Mouse (Mus musculus) ES-Bruce4 (cell line): ENCODE measurements around the gene Paxx. TPM values are rescaled to one million over a fixed set of nuclear protein-coding genes. Genes with fewer than 3 reads are reported as not detected.

Experiments used
- H3K27ac ChIP-seq: 2 replicates; pipeline ENCODE4 v1.5.1; 2012; ENCODE audit warnings: low read length, inconsistent platforms; ENCODE audit not compliant: insufficient read depth
- H3K27me3 ChIP-seq: 2 replicates; pipeline ENCODE4 v1.6.1; 2012; ENCODE audit warnings: mild to moderate bottlenecking, low read length, inconsistent platforms; ENCODE audit not compliant: control insufficient read depth, poor library complexity, insufficient read depth, severe bottlenecking
- H3K36me3 ChIP-seq: 2 replicates; pipeline ENCODE4 v1.6.1; 2012; ENCODE audit warnings: inconsistent platforms, mild to moderate bottlenecking, low read length, moderate library complexity; ENCODE audit not compliant: control insufficient read depth, poor library complexity, insufficient read depth, severe bottlenecking
- H3K4me1 ChIP-seq: one replicate; pipeline ENCODE4 v1.8.1; 2011; ENCODE audit warnings: low read length; ENCODE audit not compliant: control insufficient read depth, insufficient read depth
- H3K4me3 ChIP-seq: 2 replicates; pipeline ENCODE4 v1.5.1; 2011; ENCODE audit warnings: low read depth, mild to moderate bottlenecking, low read length
- H3K9ac ChIP-seq: 2 replicates; pipeline ENCODE4 v1.6.1; 2012; ENCODE audit warnings: low read depth, mild to moderate bottlenecking, inconsistent platforms; ENCODE audit not compliant: poor library complexity, severe bottlenecking
- H3K9me3 ChIP-seq: replicated peaks from 2 replicates; pipeline ENCODE4 v1.6.1; 2012; ENCODE audit warnings: mild to moderate bottlenecking, low read length, inconsistent platforms; ENCODE audit not compliant: control insufficient read depth, poor library complexity, insufficient read depth, severe bottlenecking
- CTCF ChIP-seq: IDR thresholded peaks from one replicate; pipeline ENCODE4 v1.8.1; 2011; ENCODE audit warnings: low read depth, low read length
- EP300 ChIP-seq: IDR thresholded peaks from 2 replicates; pipeline ENCODE4 v1.6.1; 2011; ENCODE audit warnings: low read depth, low read length; ENCODE audit not compliant: insufficient read depth
- POLR2A ChIP-seq: IDR thresholded peaks from one replicate; pipeline ENCODE4 v1.8.1; 2011; ENCODE audit warnings: low read length; ENCODE audit not compliant: insufficient read depth
- polyA plus RNA-seq: library from polyadenylated mRNA; stranded (reverse); fragments of >200 nt; gene quantifications from 2 replicates; pipeline ENCODE4 v1.2.4, GENCODE M21; 2011; ENCODE audit warnings: low read depth; ENCODE audit not compliant: missing spikeins, insufficient read depth, insufficient read length

Paxx gene
- polyA plus RNA-seq, 1 experiment = 3.7 TPM

DNA sequence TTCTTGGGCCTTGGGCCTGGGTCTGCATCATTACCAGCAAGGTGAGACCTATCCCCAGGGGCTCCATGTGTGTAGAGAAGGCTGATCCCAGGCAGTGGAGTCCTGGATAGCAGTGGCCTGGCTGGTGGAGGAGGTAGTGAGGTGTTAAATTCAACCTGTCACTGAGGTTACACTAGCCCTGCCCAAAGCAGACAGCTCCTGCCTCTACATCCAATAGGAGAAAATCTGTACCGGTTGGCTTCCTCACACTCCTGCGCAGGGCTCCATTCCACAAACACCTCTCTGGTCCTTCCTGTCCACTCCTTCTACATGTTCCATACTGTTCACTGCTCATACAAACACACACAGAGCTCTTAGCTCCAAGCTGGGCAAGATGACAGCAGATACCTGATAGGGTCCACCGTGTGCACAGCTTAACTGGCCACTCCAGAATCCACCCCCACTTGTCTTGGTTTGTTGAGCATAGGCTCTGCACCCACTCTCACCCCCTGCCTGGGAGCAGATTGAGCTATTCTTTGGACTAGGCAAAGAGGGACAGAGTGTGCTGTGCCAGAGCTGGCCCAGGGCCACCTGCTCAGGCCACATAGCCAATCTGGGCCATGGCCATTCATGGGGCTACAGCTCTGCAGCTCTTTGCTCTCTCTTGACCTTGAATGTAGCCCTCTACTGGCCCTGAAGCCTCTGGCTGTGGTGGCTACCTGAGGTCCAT is 17.2 kb upstream of the Paxx start:
- Histone ChIP-seq H3K9ac (no peak overlapping the region), H3K27ac (no peak overlapping the region), H3K4me3 (no peak overlapping the region), H3K27me3 (no peaks in the 10 kb centered on the region), H3K9me3 (no peaks in the 10 kb centered on the region), H3K4me1 (no peaks in the 10 kb centered on the region), H3K36me3 (no peaks in the 10 kb centered on the region)
- TF ChIP-seq CTCF = no peak
- TF ChIP-seq EP300 = no peak
- no peak for TF ChIP-seq POLR2A

DNA sequence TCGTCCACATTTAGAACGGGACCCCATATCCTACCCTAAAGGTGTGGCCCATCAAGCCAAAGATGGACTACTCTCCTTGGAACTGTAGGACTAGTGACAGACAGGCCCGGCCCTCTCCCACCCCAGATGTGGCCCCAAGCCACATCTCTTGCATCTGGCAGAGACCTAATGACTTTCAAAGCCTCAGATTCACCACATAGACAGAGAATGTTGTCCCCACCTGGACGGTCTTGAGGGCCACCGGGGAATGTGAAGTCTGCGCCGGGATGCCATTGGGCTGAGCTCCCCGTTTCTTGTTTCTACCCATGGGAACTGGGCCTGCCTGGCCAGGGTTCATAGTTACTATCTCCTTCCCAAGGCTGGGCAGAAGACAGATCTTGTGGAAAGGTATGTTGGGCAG is 16.6 kb upstream of the Paxx start:
- TF ChIP-seq EP300 (no peak), CTCF (no peak), POLR2A (no peak)

DNA sequence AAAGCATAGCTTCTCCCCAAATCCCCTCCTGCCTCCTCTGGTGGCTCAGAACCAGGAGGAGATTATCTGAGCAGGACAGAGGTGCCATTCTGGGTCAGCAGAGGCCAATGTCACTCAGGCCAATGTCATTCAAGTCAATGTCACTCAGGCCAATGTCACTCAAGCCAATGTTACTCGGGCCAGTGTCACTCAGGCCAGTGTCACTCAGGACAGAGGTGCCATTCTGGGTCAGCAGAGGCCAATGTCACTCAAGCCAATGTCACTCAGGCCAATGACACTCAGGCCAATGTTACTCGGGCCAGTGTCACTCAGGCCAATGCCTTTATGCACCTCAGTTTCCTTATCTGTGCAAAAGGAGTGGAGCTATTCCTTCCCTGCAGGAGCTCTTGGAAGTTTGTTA is 11.7 kb upstream of the Paxx start:
- Histone ChIP-seq H3K36me3 (no peaks in the 10 kb centered on the region), H3K9ac (no peak overlapping the region), H3K4me3 (no peak overlapping the region), H3K9me3 (no peaks in the 10 kb centered on the region), H3K27me3 (no peaks in the 10 kb centered on the region), H3K4me1 (no peaks in the 10 kb centered on the region), H3K27ac (no peak overlapping the region)
- TF ChIP-seq EP300 (no peak), CTCF (no peak), POLR2A (no peak)

More for the DNA sequence above, 16.6 kb upstream of the Paxx start:
- Histone ChIP-seq H3K27me3 (no peaks in the 10 kb centered on the region), H3K9me3 (no peaks in the 10 kb centered on the region), H3K9ac (no peak overlapping the region), H3K4me3 (no peak overlapping the region), H3K4me1 (no peaks in the 10 kb centered on the region), H3K36me3 (no peaks in the 10 kb centered on the region), H3K27ac (no peak overlapping the region)

DNA sequence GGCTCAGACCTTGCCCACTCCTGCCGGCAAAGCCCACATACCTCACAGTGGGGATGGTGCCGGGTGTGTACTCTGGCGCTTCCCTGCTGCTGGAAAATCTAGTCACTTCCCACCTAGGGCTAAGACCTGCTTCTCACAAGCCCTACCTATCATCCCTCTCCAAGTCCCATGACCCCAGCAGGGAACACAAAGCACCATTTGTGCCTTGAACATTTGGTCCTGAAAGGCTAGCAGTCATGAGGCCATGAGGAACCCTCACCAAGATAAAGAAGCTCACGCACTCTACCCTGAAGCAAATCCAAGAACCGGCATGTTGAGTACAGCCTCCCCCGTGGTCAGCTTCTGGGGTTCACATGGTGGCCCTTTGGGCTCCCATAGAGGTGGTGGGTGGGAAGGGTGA is 9.1 kb upstream of the Paxx start, which contains the start of gene Ptgds:
Gene Ptgds (minus strand): TSS at position 78 of the 400 bp plus-strand sequence.
- TF ChIP-seq POLR2A (no peak), CTCF (no peak), EP300 (no peak)
- Histone ChIP-seq H3K9ac (no peak within 1 kb of the TSS), H3K36me3 (no peaks in the 10 kb centered on the region), H3K27me3 (no peaks in the 10 kb centered on the region), H3K9me3 (no peaks in the 10 kb centered on the region), H3K27ac (no peak within 1 kb of the TSS), H3K4me3 (no peak within 1 kb of the TSS), H3K4me1 (no peaks in the 10 kb centered on the region)

DNA sequence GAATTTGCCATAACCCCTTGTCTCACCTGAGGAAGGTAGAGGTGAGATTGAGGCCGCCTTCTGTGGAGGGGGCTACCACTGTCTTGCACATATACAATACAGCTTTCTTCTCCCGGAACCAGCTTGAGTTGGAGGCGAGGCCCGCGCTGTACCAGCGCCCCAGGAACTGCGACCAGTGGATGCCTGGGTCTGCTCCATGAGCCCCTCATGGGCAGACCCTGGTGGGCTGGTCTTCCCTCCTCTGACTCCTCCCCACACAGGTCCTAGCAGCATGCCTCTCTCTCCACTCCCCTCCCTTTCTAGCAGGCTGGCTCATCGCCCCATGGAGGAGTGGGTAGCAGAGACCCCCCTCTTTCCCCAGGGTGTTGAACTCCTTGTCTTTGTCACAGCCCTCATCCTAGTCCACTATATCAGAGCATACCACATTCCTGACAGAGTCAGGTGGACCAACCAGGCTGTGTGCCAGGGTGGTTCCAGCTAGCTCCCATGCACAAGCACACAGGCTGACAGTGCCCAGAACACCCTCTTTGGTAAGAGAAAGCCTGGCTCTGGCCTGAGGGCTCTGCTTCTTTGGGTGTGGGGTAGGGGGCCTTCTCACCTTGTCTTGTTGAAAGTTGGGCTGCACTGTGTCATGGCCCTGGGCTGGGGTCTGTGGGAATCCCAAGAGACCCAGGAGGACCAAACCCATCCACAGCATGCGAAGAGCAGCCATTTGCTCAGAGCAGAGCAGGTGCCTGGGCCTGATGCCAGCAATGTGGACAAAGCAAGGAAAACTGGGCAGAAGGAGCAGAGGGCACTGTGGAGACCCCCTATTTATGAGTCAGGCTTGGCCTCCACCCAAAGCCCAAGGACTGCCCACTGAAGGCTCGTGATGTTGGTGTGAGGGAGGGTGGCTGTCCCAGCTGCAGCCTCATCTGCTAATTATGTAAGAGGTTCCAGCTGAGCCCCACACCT is 8.3 kb upstream of the Paxx start:
- Histone ChIP-seq H3K36me3 (no peaks in the 10 kb centered on the region), H3K9me3 (no peaks in the 10 kb centered on the region), H3K27me3 (no peaks in the 10 kb centered on the region), H3K9ac (no peak overlapping the region), H3K4me1 (no peaks in the 10 kb centered on the region), H3K27ac (no peak overlapping the region), H3K4me3 (no peak overlapping the region)
- TF ChIP-seq EP300 (no peak), CTCF (no peak), POLR2A (no peak)
